In genomic region chr9:61808351-61809225, GRCm38 (mm10) we compare ENCODE assay signal across 12 mouse cellular contexts.
DNase-seq lines count a peak whose midpoint lies in the region; ATAC-seq and TF ChIP-seq lines count a peak whose summit lies in the region.
"Had no signal": no experiment of that assay in that cellular context is flagged by ENCODE, and none has a peak within 500 bp of the region (broad histone marks: within the 10 kb centered on the region; RNA-seq: fewer than 3 reads in every experiment).

No protein-coding gene starts in this region.

- 0 out of 2 replicates have a peak, but pooled peaks have one; percentile 39 for ATAC-seq in kidney, embryonic 14.5 days (ENCODE audit: low FRiP score, low TSS enrichment)
- ATAC-seq in embryonic facial prominence, embryonic 14.5 days (ENCODE audit: low read depth): peak; percentile 82
- ATAC-seq in liver, embryonic 14.5 days (ENCODE audit: insufficient read depth): peak; percentile 69
- ATAC-seq in hindbrain, postnatal 0 days: no peak

- H3K27me3 ChIP-seq in kidney, embryonic 14.5 days (ENCODE audit: control insufficient read depth, insufficient read depth, low read length): no peaks in the 10 kb centered on the region
- no peaks in the 10 kb centered on the region for H3K27me3 ChIP-seq in embryonic facial prominence, embryonic 14.5 days (replicated peaks; ENCODE audit: control insufficient read depth, insufficient read depth, low read length)
- H3K27me3 ChIP-seq in liver, embryonic 14.5 days (ENCODE audit: control insufficient read depth, insufficient read depth, low read length): no peaks in the 10 kb centered on the region
- H3K27me3 ChIP-seq in hindbrain, postnatal 0 days (ENCODE audit: insufficient read depth, low read length): no peaks in the 10 kb centered on the region

- 0 out of 2 replicates have a peak, but pooled peaks cover 4% of the 10 kb centered on the region for H3K4me1 ChIP-seq in kidney, embryonic 14.5 days (ENCODE audit: control insufficient read depth, insufficient read depth, low read length)
- H3K4me1 ChIP-seq in embryonic facial prominence, embryonic 14.5 days (ENCODE audit: control insufficient read depth, insufficient read depth, low read length): peaks cover 3% of the 10 kb centered on the region; the same call in 1 of the 2 replicates
- peaks cover 0 to 7% of the 10 kb centered on the region in 2 experiments; a peak in 2 of 4 replicates for H3K4me1 ChIP-seq in liver, embryonic 14.5 days (replicated peaks; ENCODE audit: control insufficient read depth in 2 of 2, insufficient read depth in 2 of 2, low read length in 1 of 2)
- H3K4me1 ChIP-seq in hindbrain, postnatal 0 days (ENCODE audit: insufficient read depth, low read length): peaks cover 8% of the 10 kb centered on the region; the same call in 1 of the 2 replicates

- no peak overlapping the region for H3K27ac ChIP-seq in kidney, embryonic 14.5 days (ENCODE audit: low read depth, low read length)
- H3K27ac ChIP-seq in embryonic facial prominence, embryonic 14.5 days (replicated peaks; ENCODE audit: low read depth, low read length): no peak overlapping the region
- H3K27ac ChIP-seq in liver, embryonic 14.5 days: no peak overlapping the region
- H3K27ac ChIP-seq in hindbrain, postnatal 0 days: no peak overlapping the region
- H3K27ac ChIP-seq: forebrain, embryonic 10.5 days had no signal

- intact Hi-C loops in left cerebral cortex, postnatal 36 days (cut with DNase I): no loop called here

- H3K36me3 ChIP-seq in kidney, embryonic 14.5 days (ENCODE audit: control insufficient read depth, insufficient read depth, low read length): no peaks in the 10 kb centered on the region
- H3K36me3 ChIP-seq in embryonic facial prominence, embryonic 14.5 days (ENCODE audit: control insufficient read depth, insufficient read depth, low read length): no peaks in the 10 kb centered on the region
- H3K36me3 ChIP-seq in liver, embryonic 14.5 days (replicated peaks; ENCODE audit: control insufficient read depth, insufficient read depth, low read depth): no peaks in the 10 kb centered on the region
- no peaks in the 10 kb centered on the region for H3K36me3 ChIP-seq in hindbrain, postnatal 0 days (ENCODE audit: insufficient read depth, low read length)
- H3K36me3 ChIP-seq: forebrain, embryonic 10.5 days had no signal

- no peak for TF ChIP-seq CTCF in liver, embryonic 14.5 days (IDR thresholded peaks at IDR 0.05; ENCODE audit: low read depth)
- no peak for TF ChIP-seq CTCF in hindbrain, postnatal 0 days (IDR thresholded peaks at IDR 0.05; ENCODE audit: low read depth)

- no peak overlapping the region for H3K4me3 ChIP-seq in kidney, embryonic 14.5 days (ENCODE audit: low read length)
- H3K4me3 ChIP-seq in embryonic facial prominence, embryonic 14.5 days (ENCODE audit: low read depth, low read length): no peak overlapping the region
- no peak overlapping the region for H3K4me3 ChIP-seq in liver, embryonic 14.5 days (ENCODE audit: insufficient read depth in 1 of 2, low read depth in 2 of 2, low read length in 2 of 2)
- H3K4me3 ChIP-seq in hindbrain, postnatal 0 days (ENCODE audit: low read length): no peak overlapping the region
- H3K4me3 ChIP-seq: forebrain, embryonic 10.5 days had no signal

- no peak overlapping the region for H3K4me2 ChIP-seq in kidney, embryonic 14.5 days (replicated peaks; ENCODE audit: low read depth, low read length)
- H3K4me2 ChIP-seq in embryonic facial prominence, embryonic 14.5 days (ENCODE audit: low read depth, low read length): no peak overlapping the region
- no peak overlapping the region; the same call in 1 of the 2 replicates for H3K4me2 ChIP-seq in liver, embryonic 14.5 days (ENCODE audit: low read depth)
- H3K4me2 ChIP-seq in hindbrain, postnatal 0 days (ENCODE audit: low read depth, low read length): no peak overlapping the region

- WGBS in kidney, embryonic 14.5 days: 72% methylated on average over 12 of the region's 12 CpGs
- 67% methylated on average over 12 of the region's 12 CpGs for WGBS in embryonic facial prominence, embryonic 14.5 days
- WGBS in liver, embryonic 14.5 days (ENCODE audit: insufficient replicate concordance): 57% methylated on average over 12 of the region's 12 CpGs
- WGBS in hindbrain, postnatal 0 days: 78% methylated on average over 12 of the region's 12 CpGs

- no peak overlapping the region for H3K9ac ChIP-seq in kidney, embryonic 14.5 days (ENCODE audit: low read depth, low read length)
- H3K9ac ChIP-seq in embryonic facial prominence, embryonic 14.5 days (ENCODE audit: low read depth, low read length): no peak overlapping the region
- no peak overlapping the region for H3K9ac ChIP-seq in liver, embryonic 14.5 days (replicated peaks)
- H3K9ac ChIP-seq in hindbrain, postnatal 0 days (replicated peaks; ENCODE audit: low read length): no peak overlapping the region

- TF ChIP-seq EP300 in liver, embryonic 14.5 days (IDR thresholded peaks at IDR 0.05; ENCODE audit: low read depth): no peak

- no peak for DNase-seq in kidney, postnatal 4 days
- peak; percentile 63 for DNase-seq in embryonic facial prominence, embryonic 14.5 days (ENCODE audit: low spot score)
- peak in 2 of 3 experiments; percentile 20 to 30 for DNase-seq in liver, embryonic 14.5 days (ENCODE audit: low read depth in 3 of 3, low spot score in 3 of 3)
- DNase-seq in mesoderm, embryonic 11.5 days (ENCODE audit: low read depth, low spot score): peak; percentile 25
- no peak for DNase-seq in left cerebral cortex, postnatal 36 days (ENCODE audit: low spot score in 2 of 2)
- no peak for DNase-seq in hindbrain, postnatal 0 days (ENCODE audit: low spot score)
- DNase-seq in heart, adult 11 months: no peak
- DNase-seq: gastrocnemius, postnatal 36 days; heart, postnatal 4 days; kidney, postnatal 10 days had no signal

- no peaks in the 10 kb centered on the region for H3K9me3 ChIP-seq in kidney, embryonic 14.5 days (ENCODE audit: control insufficient read depth, low read length)
- no peaks in the 10 kb centered on the region for H3K9me3 ChIP-seq in embryonic facial prominence, embryonic 14.5 days (ENCODE audit: control insufficient read depth, low read length)
- H3K9me3 ChIP-seq in liver, embryonic 14.5 days (ENCODE audit: control insufficient read depth, low read length): no peaks in the 10 kb centered on the region
- H3K9me3 ChIP-seq in hindbrain, postnatal 0 days (ENCODE audit: low read length): no peaks in the 10 kb centered on the region
- H3K9me3 ChIP-seq: forebrain, embryonic 10.5 days had no signal

Comparison
In these comparisons a context has a peak if more than half of its experiments do, and no peak if none do; other contexts are left out.
1. DNase-seq: peak in embryonic facial prominence, embryonic 14.5 days (single experiment), liver, embryonic 14.5 days (2 of 3) and mesoderm, embryonic 11.5 days (single experiment); none in kidney, postnatal 4 days (0 of 2), left cerebral cortex, postnatal 36 days (0 of 2), hindbrain, postnatal 0 days (single experiment) and heart, adult 11 months (single experiment).